Comparison of ENCODE assay signal across 11 mouse cellular contexts in genomic region chr17:83166195-83166594, GRCm38 (mm10). TPM values are rescaled to one million over a fixed set of nuclear protein-coding genes. Genes with fewer than 3 reads are reported as not detected.
ATAC-seq lines count a peak whose summit lies in the region.
"Had no signal": no experiment of that assay in that cellular context is flagged by ENCODE, and none has a peak within 500 bp of the region (broad histone marks: within the 10 kb centered on the region; RNA-seq: fewer than 3 reads in every experiment).

No protein-coding gene starts in this region.

- no peaks in the 10 kb centered on the region for H3K36me3 ChIP-seq in forebrain, embryonic 15.5 days
- no peaks in the 10 kb centered on the region for H3K36me3 ChIP-seq in forebrain, embryonic 16.5 days (ENCODE audit: control insufficient read depth, insufficient read depth)
- H3K36me3 ChIP-seq in neural tube, embryonic 12.5 days, result no peaks in the 10 kb centered on the region
- H3K36me3 ChIP-seq in neural tube, embryonic 15.5 days, result no peaks in the 10 kb centered on the region
- H3K36me3 ChIP-seq in kidney, embryonic 16.5 days (ENCODE audit: insufficient read depth, low read length), result no peaks in the 10 kb centered on the region
- no peaks in the 10 kb centered on the region for H3K36me3 ChIP-seq in limb, embryonic 12.5 days
- no peaks in the 10 kb centered on the region for H3K36me3 ChIP-seq in liver, embryonic 12.5 days
- H3K36me3 ChIP-seq: G1E had no signal

- H3K9me3 ChIP-seq in forebrain, embryonic 15.5 days, result no peaks in the 10 kb centered on the region
- no peaks in the 10 kb centered on the region for H3K9me3 ChIP-seq in forebrain, embryonic 16.5 days (ENCODE audit: control insufficient read depth, low read length)
- no peaks in the 10 kb centered on the region for H3K9me3 ChIP-seq in neural tube, embryonic 12.5 days
- no peaks in the 10 kb centered on the region for H3K9me3 ChIP-seq in neural tube, embryonic 15.5 days (replicated peaks)
- no peaks in the 10 kb centered on the region for H3K9me3 ChIP-seq in kidney, embryonic 16.5 days (ENCODE audit: low read length)
- H3K9me3 ChIP-seq in limb, embryonic 12.5 days, result peaks cover 10% of the 10 kb centered on the region
- no peaks in the 10 kb centered on the region for H3K9me3 ChIP-seq in liver, embryonic 12.5 days (replicated peaks)

- 80% methylated on average over 5 of the region's 5 CpGs for WGBS in forebrain, embryonic 15.5 days
- 83% methylated on average over 5 of the region's 5 CpGs for WGBS in forebrain, embryonic 16.5 days
- 54% methylated on average over 5 of the region's 5 CpGs for WGBS in neural tube, embryonic 12.5 days
- 57% methylated on average over 5 of the region's 5 CpGs for WGBS in neural tube, embryonic 15.5 days
- 56% methylated on average over 5 of the region's 5 CpGs for WGBS in kidney, embryonic 16.5 days
- WGBS in limb, embryonic 12.5 days, result 34% methylated on average over 5 of the region's 5 CpGs
- WGBS in liver, embryonic 12.5 days (ENCODE audit: insufficient replicate concordance), result 56% methylated on average over 5 of the region's 5 CpGs

- no peak overlapping the region for H3K4me2 ChIP-seq in forebrain, embryonic 15.5 days (replicated peaks)
- no peak overlapping the region for H3K4me2 ChIP-seq in forebrain, embryonic 16.5 days (ENCODE audit: low read length)
- no peak overlapping the region for H3K4me2 ChIP-seq in neural tube, embryonic 12.5 days (replicated peaks)
- no peak overlapping the region for H3K4me2 ChIP-seq in neural tube, embryonic 15.5 days
- H3K4me2 ChIP-seq in kidney, embryonic 16.5 days (replicated peaks; ENCODE audit: low read depth, low read length), result no peak overlapping the region
- 0 out of 2 replicates have a peak overlapping the region, but pooled peaks have one; percentile 26 for H3K4me2 ChIP-seq in limb, embryonic 12.5 days
- no peak overlapping the region for H3K4me2 ChIP-seq in liver, embryonic 12.5 days

- peaks cover 25% of the 10 kb centered on the region for H3K4me1 ChIP-seq in forebrain, embryonic 15.5 days
- peaks cover 17% of the 10 kb centered on the region for H3K4me1 ChIP-seq in forebrain, embryonic 16.5 days (replicated peaks; ENCODE audit: control insufficient read depth, insufficient read depth, low read length)
- H3K4me1 ChIP-seq in neural tube, embryonic 12.5 days, result peaks cover 15% of the 10 kb centered on the region
- peaks cover 25% of the 10 kb centered on the region for H3K4me1 ChIP-seq in neural tube, embryonic 15.5 days
- H3K4me1 ChIP-seq in kidney, embryonic 16.5 days (ENCODE audit: insufficient read depth, low read length), result peaks cover 41% of the 10 kb centered on the region
- peaks cover 24% of the 10 kb centered on the region for H3K4me1 ChIP-seq in limb, embryonic 12.5 days (replicated peaks)
- H3K4me1 ChIP-seq in liver, embryonic 12.5 days, result 0 out of 2 replicates have a peak, but pooled peaks cover 4% of the 10 kb centered on the region

- H3K9ac ChIP-seq in forebrain, embryonic 15.5 days (replicated peaks), result no peak overlapping the region
- H3K9ac ChIP-seq in forebrain, embryonic 16.5 days (replicated peaks; ENCODE audit: low read depth, low read length), result no peak overlapping the region
- H3K9ac ChIP-seq in neural tube, embryonic 12.5 days, result no peak overlapping the region
- no peak overlapping the region for H3K9ac ChIP-seq in neural tube, embryonic 15.5 days (replicated peaks)
- no peak overlapping the region for H3K9ac ChIP-seq in kidney, embryonic 16.5 days (replicated peaks; ENCODE audit: low read length)
- H3K9ac ChIP-seq in limb, embryonic 12.5 days (replicated peaks), result no peak overlapping the region
- no peak overlapping the region for H3K9ac ChIP-seq in liver, embryonic 12.5 days
- H3K9ac ChIP-seq: liver, postnatal 0 days had no signal

- no peak overlapping the region for H3K4me3 ChIP-seq in forebrain, embryonic 15.5 days
- no peak overlapping the region for H3K4me3 ChIP-seq in forebrain, embryonic 16.5 days (replicated peaks; ENCODE audit: low read length)
- no peak overlapping the region for H3K4me3 ChIP-seq in neural tube, embryonic 12.5 days
- H3K4me3 ChIP-seq in neural tube, embryonic 15.5 days (replicated peaks), result no peak overlapping the region
- no peak overlapping the region for H3K4me3 ChIP-seq in kidney, embryonic 16.5 days (ENCODE audit: low read length)
- no peak overlapping the region for H3K4me3 ChIP-seq in limb, embryonic 12.5 days (replicated peaks)
- H3K4me3 ChIP-seq in liver, embryonic 12.5 days, result no peak overlapping the region
- H3K4me3 ChIP-seq: erythroblast, embryonic 14.5 days had no signal

- H3K27ac ChIP-seq in forebrain, embryonic 15.5 days (replicated peaks), result no peak overlapping the region
- H3K27ac ChIP-seq in forebrain, embryonic 16.5 days (ENCODE audit: low read length), result no peak overlapping the region
- no peak overlapping the region for H3K27ac ChIP-seq in neural tube, embryonic 12.5 days
- no peak overlapping the region for H3K27ac ChIP-seq in neural tube, embryonic 15.5 days (replicated peaks)
- H3K27ac ChIP-seq in kidney, embryonic 16.5 days (ENCODE audit: low read length), result peak overlapping the region; percentile 52; the same call in 1 of the 2 replicates
- no peak overlapping the region for H3K27ac ChIP-seq in limb, embryonic 12.5 days
- no peak overlapping the region for H3K27ac ChIP-seq in liver, embryonic 12.5 days

- H3K27me3 ChIP-seq in forebrain, embryonic 15.5 days, result 0 out of 2 replicates have a peak, but pooled peaks cover 2% of the 10 kb centered on the region
- H3K27me3 ChIP-seq in forebrain, embryonic 16.5 days (replicated peaks; ENCODE audit: control insufficient read depth, insufficient read depth, low read length), result no peaks in the 10 kb centered on the region
- H3K27me3 ChIP-seq in neural tube, embryonic 12.5 days (replicated peaks), result peaks cover 2% of the 10 kb centered on the region; the same call in 1 of the 2 replicates
- 0 out of 2 replicates have a peak, but pooled peaks cover 3% of the 10 kb centered on the region for H3K27me3 ChIP-seq in neural tube, embryonic 15.5 days (replicated peaks)
- no peaks in the 10 kb centered on the region for H3K27me3 ChIP-seq in kidney, embryonic 16.5 days (ENCODE audit: insufficient read depth, low read length)
- peaks cover 75% of the 10 kb centered on the region for H3K27me3 ChIP-seq in limb, embryonic 12.5 days
- no peaks in the 10 kb centered on the region for H3K27me3 ChIP-seq in liver, embryonic 12.5 days (replicated peaks)

- peak; percentile 13; the same call in 1 of the 2 replicates for ATAC-seq in forebrain, embryonic 15.5 days (replicated peaks)
- no peak for ATAC-seq in forebrain, embryonic 16.5 days
- 0 out of 2 replicates have a peak, but pooled peaks have one; percentile 37 for ATAC-seq in neural tube, embryonic 12.5 days (ENCODE audit: low FRiP score, low read depth)
- ATAC-seq in neural tube, embryonic 15.5 days (ENCODE audit: low FRiP score), result no peak
- ATAC-seq in kidney, embryonic 16.5 days (ENCODE audit: low FRiP score, low TSS enrichment), result no peak
- no peak for ATAC-seq in limb, embryonic 12.5 days (ENCODE audit: insufficient number of reproducible peaks, insufficient read depth, low FRiP score, low TSS enrichment, low read depth)
- no peak for ATAC-seq in cerebellum, adult (ENCODE audit: insufficient number of reproducible peaks, low FRiP score, low TSS enrichment)
- no peak for ATAC-seq in liver, embryonic 12.5 days
- ATAC-seq: liver, postnatal 0 days had no signal

RNA-seq across cellular contexts. Expression of gene Pkdcc, which starts 48.9 kb away (rescaled TPM):
- polyA plus RNA-seq in forebrain, embryonic 15.5 days (2015; fragmentation: Nextera tagmentation; extraction: Ambion mirVana), result 6.5 and 7.4 TPM in 2 replicates
- polyA plus RNA-seq in forebrain, embryonic 16.5 days (2015; fragmentation: Nextera tagmentation; extraction: Ambion mirVana), result 5.5 and 5.8 TPM in 2 replicates
- 10.8 and 11.3 TPM in 2 replicates for polyA plus RNA-seq in neural tube, embryonic 12.5 days (2016; fragmentation: Nextera tagmentation; extraction: Ambion mirVana)
- polyA plus RNA-seq in neural tube, embryonic 15.5 days (2015; fragmentation: Nextera tagmentation; extraction: Ambion mirVana), result 4.5 and 9.7 TPM in 2 replicates
- 29.9 and 31.6 TPM in 2 replicates for polyA plus RNA-seq in kidney, embryonic 16.5 days (2015; fragmentation: Nextera tagmentation; extraction: Ambion mirVana)
- 11.0 and 11.4 TPM in 2 replicates for polyA plus RNA-seq in limb, embryonic 12.5 days (2016; fragmentation: Nextera tagmentation; extraction: Ambion mirVana)
- 7.5 and 7.7 TPM in 2 replicates for polyA plus RNA-seq in liver, embryonic 12.5 days (2016; fragmentation: Nextera tagmentation; extraction: Ambion mirVana)
- polyA plus RNA-seq: G1E had no signal

Comparison
In these comparisons a context has a peak if more than half of its experiments do, and no peak if none do; other contexts are left out.
1. ATAC-seq: peak in forebrain, embryonic 15.5 days (single experiment) and neural tube, embryonic 12.5 days (single experiment); none in forebrain, embryonic 16.5 days (single experiment), neural tube, embryonic 15.5 days (single experiment), kidney, embryonic 16.5 days (single experiment), limb, embryonic 12.5 days (single experiment), cerebellum, adult (single experiment) and liver, embryonic 12.5 days (single experiment).